Mouse (Mus musculus) ovary, adult 2 months (tissue): Measurements from ENCODE around the gene Lin54. TPM values are rescaled to one million over a fixed set of nuclear protein-coding genes. Genes with fewer than 3 reads are reported as not detected.

Experiments used
- polyA plus RNA-seq: library from polyadenylated mRNA; depleted of rRNA; stranded (reverse); fragments of >200 nt; gene quantifications from 2 replicates; pipeline ENCODE4 v1.2.3, GENCODE M21; 2012; rRNA removed

Lin54 gene
- polyA plus RNA-seq, result 5.2 and 7.3 TPM in 2 replicates

DNA sequence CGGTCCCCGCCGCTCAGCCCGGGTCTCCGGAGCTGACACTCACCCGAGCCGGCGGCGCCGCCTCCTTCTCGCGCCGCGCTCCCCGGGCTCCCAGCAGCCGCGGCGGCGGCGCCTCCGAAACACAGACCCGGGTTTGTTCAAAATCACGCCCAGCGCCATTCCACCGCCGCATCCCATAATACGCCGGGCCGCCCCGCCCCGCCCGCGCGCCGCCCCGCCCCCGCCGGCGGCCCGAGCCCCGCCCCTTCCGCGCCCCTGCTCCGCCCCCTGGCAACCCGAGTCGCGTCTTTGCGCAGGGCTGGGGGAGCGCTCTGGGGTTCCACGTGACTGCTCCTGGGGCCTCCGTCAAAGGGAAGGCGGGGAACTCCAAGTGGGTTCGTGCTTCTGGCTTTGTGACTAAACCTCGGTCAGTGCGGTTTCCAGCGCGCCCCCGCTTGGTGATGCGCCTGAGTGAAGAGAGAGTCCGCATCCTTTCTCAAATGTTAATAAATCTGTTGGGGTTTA, at the start of gene Lin54:
Lin54 (minus strand) TSS at position 182 of the 504 bp plus-strand sequence.

DNA sequence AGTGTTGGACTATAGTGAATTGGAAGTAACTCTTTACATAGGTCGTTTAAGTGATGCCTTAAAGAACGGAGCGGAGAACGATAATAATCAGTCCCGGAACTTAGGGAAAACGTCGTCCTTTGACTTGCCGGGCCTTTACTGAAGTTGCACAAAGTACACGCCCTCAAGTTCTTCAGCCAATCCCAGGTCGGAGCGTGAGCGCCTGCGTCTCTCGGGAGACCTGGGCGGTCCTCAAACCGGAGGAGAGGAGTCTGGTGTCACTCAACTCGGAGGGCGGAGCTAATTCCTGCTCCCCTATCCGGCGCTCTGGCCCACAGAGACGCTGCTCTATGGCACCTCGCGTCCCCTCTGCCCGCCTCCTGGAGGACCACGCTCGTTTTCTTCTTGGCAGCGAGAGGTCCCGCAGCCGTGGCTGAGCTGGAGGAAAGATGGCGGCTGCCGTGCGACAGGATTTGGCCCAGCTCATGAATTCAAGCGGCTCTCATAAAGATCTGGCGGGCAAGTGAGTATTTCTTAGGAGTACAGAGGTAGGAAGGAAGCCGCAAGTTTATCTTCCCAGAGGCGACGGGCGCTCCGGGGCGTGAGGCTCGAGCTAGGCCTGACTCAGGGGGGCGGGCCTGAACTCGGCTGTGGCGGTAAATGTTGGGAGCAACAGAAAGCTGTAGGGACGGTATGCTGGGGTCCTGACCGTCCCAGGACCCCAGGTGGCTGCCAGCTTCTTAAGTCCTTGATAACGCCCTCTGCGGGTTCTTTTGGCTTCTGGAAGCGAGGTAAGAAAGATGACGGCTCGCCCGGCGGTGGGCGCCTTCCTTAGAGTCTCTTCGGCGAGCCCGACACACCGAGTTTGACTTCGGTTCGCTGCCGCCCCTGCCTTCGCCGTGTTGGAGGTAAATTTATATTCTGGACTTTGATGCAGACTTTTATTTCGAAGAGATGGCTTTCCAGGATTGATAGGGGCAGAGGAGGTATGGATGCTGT, 17.9 kb upstream of the Lin54 start, which contains the start of gene Cops4:
Cops4 (plus strand) TSS at position 261 of the 978 bp plus-strand sequence.

DNA sequence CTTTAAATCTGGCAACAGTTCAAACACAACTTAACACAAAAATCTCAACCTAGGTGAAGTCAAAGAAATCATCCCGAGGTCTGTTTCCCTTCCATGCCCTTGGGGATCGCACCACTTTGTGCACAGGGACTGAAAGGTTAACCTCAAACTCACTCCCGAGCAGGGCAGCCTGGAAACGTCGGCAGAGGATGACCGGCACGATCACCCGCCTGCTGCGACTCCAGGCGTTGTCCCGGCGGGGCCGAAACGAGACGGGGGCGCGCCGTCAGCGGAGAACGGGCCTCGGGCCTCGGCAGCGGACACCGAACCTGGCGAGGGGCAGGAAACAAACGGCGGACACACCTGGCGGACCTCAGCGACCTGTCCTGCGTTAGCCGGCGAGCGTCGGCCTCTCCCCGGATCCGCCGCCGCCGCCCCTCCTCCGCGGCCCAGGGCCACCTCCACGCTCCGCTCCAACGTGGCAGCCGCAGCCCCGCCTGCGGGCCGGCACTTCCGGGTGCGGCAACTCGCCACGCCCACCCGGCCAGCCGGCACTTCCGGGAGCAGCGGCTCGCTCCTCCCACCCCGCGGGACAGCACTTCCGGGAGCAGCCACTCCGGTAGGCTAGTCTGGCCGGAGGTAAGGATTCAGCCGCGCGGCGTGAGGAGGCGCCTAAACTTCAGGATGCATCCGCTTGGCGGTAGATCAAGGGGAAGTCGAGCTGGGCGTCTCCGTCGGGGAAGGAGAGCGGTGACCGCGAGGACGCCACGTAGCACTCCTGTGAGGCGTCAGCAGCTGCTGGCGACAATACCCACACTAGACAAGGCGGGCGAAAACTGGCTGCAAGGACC, 84.5 kb downstream of the Lin54 start, which contains the start of gene Sec31a:
Sec31a (minus strand) TSS at position 474 of the 830 bp plus-strand sequence.

Other genes starting within 250 kb of the Lin54 start
- 314 and 435 TPM in 2 replicates for gene Sec31a, start 84.4 kb downstream of the Lin54 start, polyA plus RNA-seq
- 19.1 and 22.9 TPM in 2 replicates for gene Cops4, start 17.7 kb upstream of the Lin54 start, polyA plus RNA-seq
- gene Plac8, start 71.6 kb upstream of the Lin54 start, polyA plus RNA-seq, result 50.6 and 73.0 TPM in 2 replicates
- 195 and 237 TPM in 2 replicates for gene Coq2, start 174.5 kb upstream of the Lin54 start, polyA plus RNA-seq
- 2.7 and 4.0 TPM in 2 replicates for gene Hpse, start 219.1 kb upstream of the Lin54 start, polyA plus RNA-seq